Mouse (Mus musculus) liver, embryonic 14.5 days (tissue): ENCODE data around the gene Dgcr6.

Experiments used
- CTCF ChIP-seq: IDR thresholded peaks from 2 replicates; pipeline ENCODE4 v1.5.1; 2016; ENCODE audit warnings: antibody characterized with exemption, low read depth, control low read depth
- EP300 ChIP-seq: IDR thresholded peaks from 2 replicates; pipeline ENCODE4 v1.6.1; 2016; ENCODE audit warnings: antibody characterized with exemption, low read depth

DNA sequence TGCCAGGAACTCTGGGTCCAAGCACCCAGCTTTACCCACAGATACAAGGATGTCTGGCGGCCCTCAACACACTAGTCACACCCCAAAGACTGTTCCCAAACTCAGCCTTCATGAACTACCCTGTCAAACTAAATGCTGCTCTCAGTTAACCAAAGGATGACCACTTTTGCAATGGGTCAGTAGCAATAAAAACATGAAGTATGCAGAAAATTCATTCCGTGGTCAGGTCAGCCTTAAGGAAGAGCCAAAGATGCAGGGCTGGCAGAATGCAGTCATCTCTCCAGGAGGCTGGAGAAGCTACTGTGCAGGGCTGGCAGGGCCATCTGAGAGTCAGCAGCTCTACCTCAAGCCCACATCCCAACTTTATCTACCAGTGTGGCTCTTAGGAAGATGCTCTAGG is 26.6 kb downstream of the Dgcr6 start:
- TF ChIP-seq EP300 (no peak), CTCF (no peak)
